Comparison of ENCODE assay signal across 17 mouse cellular contexts in genomic region chr14:121058481-121058880, GRCm38 (mm10).
"Had no signal": no experiment of that assay in that cellular context is flagged by ENCODE, and none has a peak within 500 bp of the region (broad histone marks: within the 10 kb centered on the region; RNA-seq: fewer than 3 reads in every experiment).

No protein-coding gene starts in this region.

- H3K4me3 ChIP-seq: layer of hippocampus, adult 2 months; left cerebral cortex, adult 2 months; limb, embryonic 12.5 days; liver, embryonic 12.5 days; liver, embryonic 15.5 days; lung, embryonic 15.5 days had no signal

- H3K4me2 ChIP-seq: limb, embryonic 12.5 days; liver, embryonic 12.5 days; liver, embryonic 15.5 days; lung, embryonic 15.5 days; midbrain, embryonic 11.5 days had no signal

- H3K27ac ChIP-seq: left cerebral cortex, adult 2 months; limb, embryonic 12.5 days; liver, embryonic 12.5 days; liver, embryonic 15.5 days; lung, embryonic 15.5 days had no signal

- H3K9me3 ChIP-seq: limb, embryonic 12.5 days; liver, embryonic 12.5 days; liver, embryonic 15.5 days; lung, embryonic 15.5 days had no signal

- H3K9ac ChIP-seq: limb, embryonic 12.5 days; liver, embryonic 12.5 days; liver, embryonic 15.5 days; lung, embryonic 15.5 days had no signal

- ATAC-seq: liver, embryonic 12.5 days had no signal

- H3K36me3 ChIP-seq: liver, embryonic 12.5 days; liver, embryonic 15.5 days; lung, embryonic 15.5 days had no signal

- H3K27me3 ChIP-seq: limb, embryonic 12.5 days; liver, embryonic 12.5 days; liver, embryonic 15.5 days; lung, embryonic 15.5 days had no signal

- DNase-seq: kidney, adult 9 months; kidney, postnatal 25 days; layer of hippocampus, adult 9-11 months; liver; lung, adult 18-20 months; lung, postnatal 14 days; lung, postnatal 4 days; midbrain, embryonic 14.5 days; thymus, adult 18-20 months; thymus, postnatal 36 days had no signal
